Mouse (Mus musculus) hindbrain, embryonic 11.5 days (tissue): ENCODE results near the gene Gm21905. TPM values are rescaled to one million over a fixed set of nuclear protein-coding genes. Genes with fewer than 3 reads are reported as not detected.

Experiments used
- ATAC-seq: fragments of 200-750 bp; cut with Nextera tagmentation; 2 replicates; pipeline ENCODE4 v1.8.0; 2017; ENCODE audit warnings: mild to moderate bottlenecking, moderate TSS enrichment, moderate library complexity; ENCODE audit not compliant: low FRiP score
- DNase-seq: peaks from one replicate; pipeline ENCODE4 v3.0.0-alpha.2; 2015; ENCODE audit warnings: low spot score
- H3K27ac ChIP-seq: fragments of 300-500 bp; sonication (generic); 2 replicates; pipeline ENCODE4 v1.5.1; 2014; ENCODE audit warnings: mild to moderate bottlenecking, low read depth, low read length
- H3K27me3 ChIP-seq: fragments of 300-500 bp; sonication (generic); 2 replicates; pipeline ENCODE4 v1.6.1; 2014; ENCODE audit warnings: mild to moderate bottlenecking, low read length, moderate library complexity, mixed read lengths; ENCODE audit not compliant: control insufficient read depth, insufficient read depth
- H3K36me3 ChIP-seq: fragments of 300-500 bp; sonication (generic); 2 replicates; pipeline ENCODE4 v1.6.1; 2014; ENCODE audit warnings: mild to moderate bottlenecking, low read length, moderate library complexity, mixed read lengths; ENCODE audit not compliant: control insufficient read depth, insufficient read depth
- H3K4me1 ChIP-seq: fragments of 300-500 bp; sonication (generic); replicated peaks from 2 replicates; pipeline ENCODE4 v1.6.1; 2014; ENCODE audit warnings: low read length, mixed read lengths; ENCODE audit not compliant: control insufficient read depth, insufficient read depth
- H3K4me2 ChIP-seq: fragments of 300-500 bp; sonication (generic); replicated peaks from 2 replicates; pipeline ENCODE4 v1.6.1; 2014; ENCODE audit warnings: mild to moderate bottlenecking, low read depth, low read length
- H3K4me3 ChIP-seq: fragments of 300-500 bp; sonication (generic); 2 replicates; pipeline ENCODE4 v1.5.1; 2014; ENCODE audit warnings: low read depth, low read length
- H3K9ac ChIP-seq: fragments of 300-500 bp; sonication (generic); 2 replicates; pipeline ENCODE4 v1.6.1; 2014; ENCODE audit warnings: low read depth, low read length
- H3K9me3 ChIP-seq: fragments of 300-500 bp; sonication (generic); 2 replicates; pipeline ENCODE4 v1.6.1; 2016; ENCODE audit warnings: low read length; ENCODE audit not compliant: control insufficient read depth
- whole genome bisulfite sequencing: fragments of 180-500 bp; shearing (Covaris S2); extraction: QIAGEN DNeasy Blood & Tissue Kit; methylation state at CpG from one replicate; pipeline ENCODE4 v1.1.7; 2014; 5-methylcytosine and 5-hydroxymethylcytosine counted together
- polyA plus RNA-seq: library from polyadenylated mRNA; unstranded; fragments of >200 nt; fragmentation: Nextera tagmentation; extraction: Ambion mirVana; gene quantifications from 2 replicates; pipeline ENCODE4 v1.2.1, GENCODE M21; 2014

The Gm21905 gene
- polyA plus RNA-seq, 1 experiment from 2014 or later: not detected

DNA sequence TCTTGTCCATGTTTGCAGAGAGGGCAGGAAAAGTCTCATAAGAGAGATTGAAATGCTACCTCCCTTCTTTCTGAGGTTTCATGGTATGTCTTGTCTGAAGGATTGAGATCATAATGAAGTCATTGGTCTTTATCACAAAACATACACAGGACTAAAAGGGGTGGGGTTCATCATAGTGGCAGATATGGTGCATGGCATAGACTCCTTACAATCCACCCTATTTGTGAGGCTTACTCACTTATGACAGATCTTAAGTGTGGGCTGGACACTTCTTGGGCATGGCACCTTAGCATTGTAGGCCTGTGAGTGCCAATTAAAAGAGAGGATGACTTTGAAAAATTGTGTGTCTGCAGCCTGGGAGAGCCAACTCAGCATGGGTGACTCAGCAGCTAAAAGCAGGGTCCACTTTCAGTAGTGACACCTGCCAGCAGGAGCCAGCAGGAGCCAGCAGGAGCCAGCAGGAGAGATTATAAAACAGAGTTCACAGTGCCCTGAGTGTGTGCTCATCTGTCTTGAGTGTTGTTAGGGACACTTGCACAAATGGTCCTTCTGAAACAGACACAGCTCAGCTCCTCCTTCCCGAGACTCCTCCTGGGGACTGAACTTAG is 62.6 kb downstream of the Gm21905 start:
- H3K4me3 ChIP-seq: no peak overlapping the region
- H3K9ac ChIP-seq: no peak overlapping the region
- no peaks in the 10 kb centered on the region for H3K9me3 ChIP-seq
- DNase-seq (no peak), ATAC-seq (peak; percentile 37; the same call in 1 of the 2 replicates)
- no peaks in the 10 kb centered on the region for H3K4me1 ChIP-seq
- no peaks in the 10 kb centered on the region for H3K27me3 ChIP-seq
- H3K4me2 ChIP-seq: no peak overlapping the region
- H3K36me3 ChIP-seq: no peaks in the 10 kb centered on the region
- H3K27ac ChIP-seq: no peak overlapping the region
- 69% methylated on average over 1 of the region's 1 CpGs for WGBS

Other genes starting within 250 kb of the Gm21905 start
- gene Atp8a1, start 99.0 kb downstream of the Gm21905 start, polyA plus RNA-seq: 23.6 and 24.8 TPM in 2 replicates
- gene Gm5108, start 4.8 kb downstream of the Gm21905 start, polyA plus RNA-seq: not detected in 2 replicates
- 0.15 and 0.38 TPM in 2 replicates for gene Grxcr1, start 85.4 kb upstream of the Gm21905 start, polyA plus RNA-seq